Mouse (Mus musculus) stomach, postnatal 0 days (tissue): ENCODE measurements around the gene Nup210.

ENCODE experiments used
- CTCF ChIP-seq: IDR thresholded peaks from 2 replicates; pipeline ENCODE4 v1.5.1; 2016; ENCODE audit warnings: antibody characterized with exemption, low read depth, mild to moderate bottlenecking, moderate library complexity
- EP300 ChIP-seq: optimal IDR thresholded peaks from 2 replicates; pipeline ENCODE3; 2016; ENCODE audit warnings: antibody characterized with exemption

GRCm38 (mm10) chr6:91003310-91003995 is 113.2 kb downstream of the Nup210 start:
- no peak for TF ChIP-seq CTCF
- no peak for TF ChIP-seq EP300
